Mouse (Mus musculus) liver, adult (tissue): ENCODE results near the gene Fjx1.

ENCODE experiments used
- GATA4 ChIP-seq: IDR thresholded peaks from 2 replicates; pipeline ENCODE4 v1.6.1; 2014; ENCODE audit warnings: mild to moderate bottlenecking, low read length; ENCODE audit not compliant: insufficient replicate concordance

Fjx1 gene

GRCm38 (mm10) chr2:102401352-102401692 lies 51.0 kb downstream of the Fjx1 start:
- TF ChIP-seq GATA4: no peak

GRCm38 (mm10) chr2:102400605-102401351 lies 51.5 kb downstream of the Fjx1 start:
- TF ChIP-seq GATA4: peak; percentile 61; the same call in 1 of the 2 replicates

- no peak for TF ChIP-seq GATA4
Measured at GRCm38 (mm10) chr2:102399864-102400604, 52.3 kb downstream of the Fjx1 start.
